Mouse (Mus musculus) layer of hippocampus, postnatal 25 days (tissue): ENCODE measurements at regions not wholly inside any gene's neighbourhood (a gene's known extent, or its start where the extent isn't known, plus 50 kb on each side); places are given as distances from the start of the nearest gene placed in this dataset.

ENCODE experiments used
- DNase-seq, 2 experiments: peaks; one replicate each; pipeline ENCODE4 v3.0.0; 2022; ENCODE audit warnings: mixed read lengths in 2 of 2, low spot score in 1 of 2; ENCODE audit errors: extremely low spot score in 1 of 2

- DNase-seq, result no peak
These were observed 169.6 kb upstream of the Trib2 start for GRCm38 (mm10) chr12:15986351-15986750.

GRCm38 (mm10) chr12:15985649-15986048 lies 168.9 kb upstream of the Trib2 start:
- no peak for DNase-seq

- DNase-seq, result no peak
These were observed 167.0 kb upstream of the Trib2 start for GRCm38 (mm10) chr12:15983591-15984300.

GRCm38 (mm10) chr12:15981741-15982140 lies 165.0 kb upstream of the Trib2 start:
- no peak for DNase-seq

- no peak for DNase-seq
These were observed 162.5 kb upstream of the Trib2 start for GRCm38 (mm10) chr12:15979233-15979632.

GRCm38 (mm10) chr12:15971786-15972185 lies 155.1 kb upstream of the Trib2 start:
- no peak for DNase-seq

- DNase-seq, result no peak
These were observed 153.5 kb upstream of the Trib2 start for GRCm38 (mm10) chr12:15970262-15970661.

GRCm38 (mm10) chr12:15967550-15968102 lies 150.9 kb upstream of the Trib2 start:
- DNase-seq, result no peak

GRCm38 (mm10) chr12:15966631-15967030 lies 149.9 kb upstream of the Trib2 start:
- DNase-seq, result no peak

- DNase-seq, result no peak
These were observed 149.2 kb upstream of the Trib2 start for GRCm38 (mm10) chr12:15965921-15966320.

GRCm38 (mm10) chr12:15964073-15964472 lies 147.4 kb upstream of the Trib2 start:
- DNase-seq, result no peak

- DNase-seq, result no peak
These were observed 145.1 kb upstream of the Trib2 start for GRCm38 (mm10) chr12:15961834-15962233.

GRCm38 (mm10) chr12:15937443-15938237 lies 120.9 kb upstream of the Trib2 start:
- DNase-seq, result no peak

- DNase-seq, result no peak
These were observed 115.3 kb upstream of the Trib2 start for GRCm38 (mm10) chr12:15932067-15932466.

GRCm38 (mm10) chr12:15931535-15931934 lies 114.8 kb upstream of the Trib2 start:
- DNase-seq, result no peak

- no peak for DNase-seq
These were observed 113.4 kb upstream of the Trib2 start for GRCm38 (mm10) chr12:15930155-15930554.

- DNase-seq, result no peak
These were observed 112.8 kb upstream of the Trib2 start for GRCm38 (mm10) chr12:15929541-15929940.

- no peak for DNase-seq
These were observed 101.6 kb upstream of the Trib2 start for GRCm38 (mm10) chr12:15918291-15918690.

GRCm38 (mm10) chr12:15912959-15913358 lies 96.2 kb upstream of the Trib2 start:
- DNase-seq, result no peak

- no peak for DNase-seq
These were observed 95.8 kb upstream of the Trib2 start for GRCm38 (mm10) chr12:15912491-15912890.

- DNase-seq, result no peak
These were observed 94.7 kb upstream of the Trib2 start for GRCm38 (mm10) chr12:15911254-15911991.
